Mouse (Mus musculus): Measurements from ENCODE around the gene Lcp1.

Lcp1 gene

GRCm38 (mm10) chr14:75176425-75177045, 45.6 kb downstream of the Lcp1 start:
- DNase-seq (ENCODE audit: low read depth, low spot score), result no peak

- no peak for DNase-seq (ENCODE audit: low read depth, low spot score)
Observed at GRCm38 (mm10) chr14:75177400-75177799, 46.5 kb downstream of the Lcp1 start.

GRCm38 (mm10) chr14:75178384-75178793, 47.5 kb downstream of the Lcp1 start:
- DNase-seq (ENCODE audit: low read depth, low spot score), result no peak

- DNase-seq (ENCODE audit: low read depth, low spot score), result no peak
Observed at GRCm38 (mm10) chr14:75178801-75179211, 47.9 kb downstream of the Lcp1 start.

GRCm38 (mm10) chr14:75179255-75179963, 48.5 kb downstream of the Lcp1 start:
- DNase-seq (ENCODE audit: low read depth, low spot score), result no peak

GRCm38 (mm10) chr14:75180551-75180978, 49.7 kb downstream of the Lcp1 start:
- no peak for DNase-seq (ENCODE audit: low read depth, low spot score)

GRCm38 (mm10) chr14:75181062-75181935, 50.4 kb downstream of the Lcp1 start:
- DNase-seq (ENCODE audit: low read depth, low spot score), result no peak

GRCm38 (mm10) chr14:75182378-75182777, 51.5 kb downstream of the Lcp1 start:
- no peak for DNase-seq (ENCODE audit: low read depth, low spot score)

GRCm38 (mm10) chr14:75182831-75183230, 51.9 kb downstream of the Lcp1 start:
- no peak for DNase-seq (ENCODE audit: low read depth, low spot score)

- DNase-seq (ENCODE audit: low read depth, low spot score), result no peak
Observed at GRCm38 (mm10) chr14:75184069-75184790, 53.3 kb downstream of the Lcp1 start.

GRCm38 (mm10) chr14:75185796-75186594, 55.1 kb downstream of the Lcp1 start:
- no peak for DNase-seq (ENCODE audit: low read depth, low spot score)

GRCm38 (mm10) chr14:75186858-75187415, 56.0 kb downstream of the Lcp1 start:
- no peak for DNase-seq (ENCODE audit: low read depth, low spot score)

GRCm38 (mm10) chr14:75188521-75188920, 57.6 kb downstream of the Lcp1 start:
- no peak for DNase-seq (ENCODE audit: low read depth, low spot score)

GRCm38 (mm10) chr14:75189031-75189430, 58.1 kb downstream of the Lcp1 start:
- DNase-seq (ENCODE audit: low read depth, low spot score), result no peak

- DNase-seq (ENCODE audit: low read depth, low spot score), result no peak
Observed at GRCm38 (mm10) chr14:75190683-75191082, 59.8 kb downstream of the Lcp1 start.

GRCm38 (mm10) chr14:75192427-75192826, 61.5 kb downstream of the Lcp1 start:
- no peak for DNase-seq (ENCODE audit: low read depth, low spot score)

- no peak for DNase-seq (ENCODE audit: low read depth, low spot score)
Observed at GRCm38 (mm10) chr14:75192858-75193257, 62.0 kb downstream of the Lcp1 start.

GRCm38 (mm10) chr14:75195530-75195929, 64.6 kb downstream of the Lcp1 start:
- DNase-seq (ENCODE audit: low read depth, low spot score), result no peak

GRCm38 (mm10) chr14:75197027-75197426, 66.1 kb downstream of the Lcp1 start:
- DNase-seq (ENCODE audit: low read depth, low spot score), result peak; percentile 77

- DNase-seq (ENCODE audit: low read depth, low spot score), result no peak
Observed at GRCm38 (mm10) chr14:75197660-75198059, 66.8 kb downstream of the Lcp1 start.

Measured in mesoderm, embryonic 11.5 days (tissue).